Comparison of ENCODE assay signal across 24 mouse cellular contexts in the genomic region with DNA sequence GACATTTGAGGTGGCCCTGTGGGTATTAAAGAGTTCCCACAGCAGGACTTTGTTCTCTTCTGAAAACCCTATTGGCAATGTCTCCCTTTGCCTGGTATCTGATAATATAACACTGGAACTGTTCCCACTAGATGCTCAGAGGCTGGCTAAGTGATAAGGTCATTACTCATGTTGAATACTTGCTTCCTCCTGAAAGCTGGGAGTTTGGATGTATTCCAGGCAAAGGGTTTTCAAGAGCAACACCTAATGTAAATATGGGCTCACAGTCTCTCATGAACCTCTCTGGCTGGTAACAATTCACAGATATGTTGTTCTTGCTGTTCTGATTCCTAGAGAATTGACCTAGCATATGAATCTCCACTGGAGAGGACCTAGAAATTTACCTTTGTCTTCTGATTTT.
DNase-seq lines count a peak whose midpoint lies in the region; ATAC-seq and TF ChIP-seq lines count a peak whose summit lies in the region.
"Had no signal": no experiment of that assay in that cellular context is flagged by ENCODE, and none has a peak within 500 bp of the region (broad histone marks: within the 10 kb centered on the region; RNA-seq: fewer than 3 reads in every experiment).

No protein-coding gene starts in this region.

- no peaks in the 10 kb centered on the region for H3K9me3 ChIP-seq in lung, postnatal 0 days (ENCODE audit: low read length)
- H3K9me3 ChIP-seq in stomach, embryonic 16.5 days (replicated peaks; ENCODE audit: control insufficient read depth, low read length), result no peaks in the 10 kb centered on the region
- H3K9me3 ChIP-seq: embryonic facial prominence, embryonic 13.5 days; hindbrain, embryonic 10.5 days; hindbrain, embryonic 13.5 days had no signal

- no peak overlapping the region for H3K4me3 ChIP-seq in kidney, adult 2 months (ENCODE audit: insufficient read depth, low read depth, low read length)
- no peak overlapping the region for H3K4me3 ChIP-seq in lung, postnatal 0 days (ENCODE audit: low read depth, low read length)
- H3K4me3 ChIP-seq in stomach, embryonic 16.5 days (replicated peaks; ENCODE audit: low read length), result no peak overlapping the region
- H3K4me3 ChIP-seq: embryonic facial prominence, embryonic 13.5 days; gastrocnemius, adult 2 months; hindbrain, embryonic 10.5 days; hindbrain, embryonic 13.5 days had no signal

- no peak overlapping the region for H3K9ac ChIP-seq in lung, postnatal 0 days (replicated peaks; ENCODE audit: low read depth)
- H3K9ac ChIP-seq in stomach, embryonic 16.5 days (ENCODE audit: low read length), result no peak overlapping the region
- H3K9ac ChIP-seq: embryonic facial prominence, embryonic 13.5 days; forebrain, postnatal 0 days; hindbrain, embryonic 13.5 days had no signal

- TF ChIP-seq POLR2A in kidney, adult 2 months (IDR thresholded peaks at IDR 0.05; ENCODE audit: low read depth, low read length), result no peak

- no peak overlapping the region for H3K27ac ChIP-seq in kidney, adult 2 months (ENCODE audit: insufficient read depth, low read depth, low read length)
- H3K27ac ChIP-seq in lung, postnatal 0 days (ENCODE audit: low read length), result no peak overlapping the region
- H3K27ac ChIP-seq in stomach, embryonic 16.5 days (ENCODE audit: low read length), result no peak overlapping the region
- H3K27ac ChIP-seq: embryonic facial prominence, embryonic 13.5 days; gastrocnemius, adult 2 months; hindbrain, embryonic 10.5 days; hindbrain, embryonic 13.5 days had no signal

- H3K27me3 ChIP-seq in kidney, adult 2 months (replicated peaks; ENCODE audit: control insufficient read depth, insufficient read depth, low read length), result no peaks in the 10 kb centered on the region
- H3K27me3 ChIP-seq in lung, postnatal 0 days (replicated peaks; ENCODE audit: insufficient read depth, low read length), result no peaks in the 10 kb centered on the region
- no peaks in the 10 kb centered on the region for H3K27me3 ChIP-seq in stomach, embryonic 16.5 days (ENCODE audit: control insufficient read depth, insufficient read depth, low read length)
- H3K27me3 ChIP-seq: embryonic facial prominence, embryonic 13.5 days; hindbrain, embryonic 13.5 days; Patski had no signal

- no peak; the same call in 1 of the 2 replicates for ATAC-seq in lung, postnatal 0 days
- peak; percentile 62; the same call in 1 of the 2 replicates for ATAC-seq in stomach, embryonic 16.5 days (ENCODE audit: insufficient read depth, low FRiP score)
- ATAC-seq in erythroid progenitor cell, adult 5-6 weeks (replicated peaks; ENCODE audit: low FRiP score, poor library complexity, severe bottlenecking), result no peak
- ATAC-seq: forebrain, embryonic 14.5 days; forebrain, postnatal 0 days; hindbrain, embryonic 16.5 days; Patski had no signal

- peak; percentile 4 for DNase-seq in kidney, adult 2 months
- DNase-seq in kidney, adult 18-20 months, result no peak
- peak; percentile 7 for DNase-seq in lung, postnatal 0 days (ENCODE audit: low spot score)
- DNase-seq in lung, postnatal 25 days (ENCODE audit: low spot score), result no peak
- DNase-seq: adrenal gland, postnatal 10 days; adrenal gland, postnatal 36 days; cerebellum, adult 11 months; cerebellum, adult 2 months; cerebellum, adult 9-11 months; cerebellum, postnatal 25 days; forebrain, postnatal 0 days; gastrocnemius, adult 2 months; gastrocnemius, postnatal 14 days; heart, adult 11 months; heart, postnatal 36 days had no signal

- H3K36me3 ChIP-seq in kidney, adult 2 months (ENCODE audit: control insufficient read depth, insufficient read depth, low read length), result no peaks in the 10 kb centered on the region
- H3K36me3 ChIP-seq in lung, postnatal 0 days (ENCODE audit: insufficient read depth, low read length), result no peaks in the 10 kb centered on the region
- H3K36me3 ChIP-seq in stomach, embryonic 16.5 days (ENCODE audit: control insufficient read depth, insufficient read depth, low read length), result no peaks in the 10 kb centered on the region
- H3K36me3 ChIP-seq: embryonic facial prominence, embryonic 13.5 days; hindbrain, embryonic 10.5 days; hindbrain, embryonic 13.5 days had no signal

- no peak overlapping the region for H3K4me2 ChIP-seq in lung, postnatal 0 days (replicated peaks; ENCODE audit: low read depth, low read length)
- no peak overlapping the region for H3K4me2 ChIP-seq in stomach, embryonic 16.5 days (ENCODE audit: low read depth, low read length)
- H3K4me2 ChIP-seq: embryonic facial prominence, embryonic 13.5 days; heart, embryonic 11.5 days; hindbrain, embryonic 13.5 days had no signal

- H3K4me1 ChIP-seq in kidney, adult 2 months (ENCODE audit: control insufficient read depth, insufficient read depth, low read length), result no peaks in the 10 kb centered on the region
- no peaks in the 10 kb centered on the region for H3K4me1 ChIP-seq in lung, postnatal 0 days (ENCODE audit: insufficient read depth, low read depth, low read length)
- no peaks in the 10 kb centered on the region for H3K4me1 ChIP-seq in stomach, embryonic 16.5 days (ENCODE audit: control insufficient read depth, insufficient read depth, low read length)
- H3K4me1 ChIP-seq: embryonic facial prominence, embryonic 13.5 days; hindbrain, embryonic 10.5 days; hindbrain, embryonic 13.5 days had no signal

- TF ChIP-seq CTCF in kidney, adult 2 months (conservative IDR thresholded peaks at IDR 0.05; ENCODE audit: insufficient read depth, insufficient read length, low read depth, low read length), result no peak
- TF ChIP-seq CTCF in lung, postnatal 0 days (IDR thresholded peaks at IDR 0.05), result no peak

- TF ChIP-seq EP300 in lung, postnatal 0 days (IDR thresholded peaks at IDR 0.05), result no peak

Comparison
In these comparisons a context has a peak if more than half of its experiments do, and no peak if none do; other contexts are left out.
1. DNase-seq: peak in kidney, adult 2 months (single experiment) and lung, postnatal 0 days (single experiment); none in kidney, adult 18-20 months (single experiment) and lung, postnatal 25 days (single experiment).